Mouse (Mus musculus): ENCODE measurements around the gene Ly6g5b. TPM values are rescaled to one million over a fixed set of nuclear protein-coding genes. Genes with fewer than 3 reads are reported as not detected.
A peak's percentile ranks its signal among the peaks of the same experiment; 100 is the strongest.

Gene Ly6g5b
- total and polyA plus RNA-seq, 2 experiments: 0.46 to 0.62 TPM

DNA sequence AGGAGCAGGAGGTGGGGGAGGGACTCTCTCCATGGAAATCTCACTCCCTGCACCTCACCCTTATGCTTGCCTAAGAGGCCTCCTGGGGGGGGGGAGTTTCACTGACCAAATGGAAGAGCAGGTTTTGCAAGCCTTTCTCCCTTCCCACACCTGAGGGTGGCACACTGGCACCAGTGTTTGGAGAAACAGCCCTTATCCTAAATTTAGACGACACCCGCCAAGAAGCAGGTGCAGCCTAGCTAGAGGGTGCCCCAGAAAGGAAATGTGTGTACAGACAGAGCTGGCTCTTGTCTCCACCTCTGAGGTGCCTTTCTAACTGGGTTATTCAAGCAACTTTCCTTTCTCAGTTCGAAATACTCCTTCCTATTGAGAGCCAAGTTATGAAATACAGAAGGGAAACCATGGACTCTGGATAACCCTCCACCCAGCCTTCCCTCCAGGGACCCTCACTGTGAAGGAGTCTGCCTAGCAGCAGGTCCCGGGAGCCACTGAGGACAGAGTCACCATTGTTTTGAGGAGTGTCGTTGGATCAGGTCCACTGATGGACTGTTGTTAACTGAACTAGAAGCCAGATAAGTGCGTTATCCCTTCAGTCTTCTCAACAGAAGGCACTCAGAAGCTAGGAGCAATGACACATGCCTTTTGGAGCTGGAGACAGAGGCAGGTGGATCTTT is 44.5 kb downstream of the Ly6g5b start:
- no peak overlapping the region for H3K9ac ChIP-seq (ENCODE audit: low read depth, low read length)
- DNase-seq (ENCODE audit: extremely low read depth, low read depth, low spot score): no peak
- H3K4me1 ChIP-seq (ENCODE audit: control insufficient read depth, insufficient read depth, low read length): no peaks in the 10 kb centered on the region
- no peaks in the 10 kb centered on the region for H3K36me3 ChIP-seq (ENCODE audit: control insufficient read depth, insufficient read depth, low read length)
- 74% methylated on average over 6 of the region's 6 CpGs for WGBS
- no peak for TF ChIP-seq CTCF (IDR thresholded peaks at IDR 0.05; ENCODE audit: low read depth, low read length)
- TF ChIP-seq POLR2A (IDR thresholded peaks at IDR 0.05; ENCODE audit: extremely low read depth, insufficient read depth, low read length): no peak
- peaks cover 2% of the 10 kb centered on the region; the same call in 1 of the 2 replicates for H3K27me3 ChIP-seq (ENCODE audit: control insufficient read depth, insufficient read depth, low read length)
- H3K4me3 ChIP-seq (ENCODE audit: insufficient read depth, low read depth, low read length): no peak overlapping the region
- no peak overlapping the region for H3K27ac ChIP-seq (replicated peaks; ENCODE audit: insufficient read depth, low read depth, low read length)
- no peaks in the 10 kb centered on the region for H3K79me2 ChIP-seq (ENCODE audit: control insufficient read depth, insufficient read depth, low read length)

DNA sequence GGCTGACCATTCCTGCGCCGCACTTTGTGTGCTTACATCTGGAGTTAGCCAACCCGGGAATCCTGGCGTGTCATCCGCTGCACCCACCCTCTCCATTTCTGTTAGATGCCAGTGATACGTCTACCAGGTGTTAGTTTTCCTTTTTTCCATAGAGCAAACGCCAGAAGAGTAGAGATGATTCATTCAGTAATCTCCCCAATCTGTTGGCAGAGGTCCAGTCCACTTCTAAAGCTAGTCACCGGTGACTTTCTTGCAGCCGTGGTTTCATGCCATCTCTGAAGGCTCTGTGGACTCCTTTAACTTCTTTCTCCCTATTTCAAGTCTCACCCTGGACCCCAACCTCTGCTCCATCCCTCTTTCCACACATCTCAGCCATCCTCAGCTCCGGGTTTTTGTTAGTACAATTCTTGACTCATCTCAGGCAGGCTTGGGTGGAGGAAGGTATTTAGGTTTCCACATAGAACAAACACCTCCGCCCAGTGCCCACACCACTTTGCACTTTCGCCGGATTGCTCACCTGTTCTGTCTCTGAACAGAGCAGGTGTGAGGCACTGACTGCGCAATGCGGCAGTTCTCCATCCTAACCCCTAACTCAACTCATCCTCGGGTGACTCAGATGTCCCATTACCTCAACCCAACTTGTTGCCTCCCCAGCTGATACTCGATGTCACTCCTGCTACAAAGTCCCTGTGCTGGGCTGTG is 46.9 kb downstream of the Ly6g5b start:
- H3K27me3 ChIP-seq (ENCODE audit: control insufficient read depth, insufficient read depth, low read length): peaks cover 2% of the 10 kb centered on the region; the same call in 1 of the 2 replicates

DNA sequence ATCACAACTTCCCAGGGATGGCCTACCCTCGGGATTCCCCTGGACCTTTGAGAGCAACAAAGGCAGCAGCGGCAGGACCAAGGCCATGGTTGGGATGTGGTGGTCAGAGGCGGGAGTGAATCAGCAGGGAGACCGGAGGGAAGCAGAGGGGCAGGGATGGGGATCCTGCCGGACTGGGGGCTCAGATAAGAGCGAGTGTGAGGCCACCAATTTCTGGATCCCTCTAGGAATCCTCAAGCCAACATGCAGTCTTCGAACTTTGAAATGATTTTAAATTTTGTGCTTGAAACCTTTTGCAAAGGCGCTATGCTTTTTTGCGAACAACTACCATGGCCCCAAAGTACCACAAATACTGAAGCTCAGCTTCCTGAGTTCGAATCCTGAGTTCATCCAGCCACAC is 49.1 kb downstream of the Ly6g5b start, which contains the start of gene Mpig6b:
Gene Mpig6b (minus strand): TSS at position 101 of the 400 bp plus-strand sequence.
- Histone ChIP-seq H3K36me3 (ENCODE audit: control insufficient read depth, insufficient read depth, low read length) (no peaks in the 10 kb centered on the region), H3K9ac (ENCODE audit: low read depth, low read length) (no peak within 1 kb of the TSS), H3K27me3 (ENCODE audit: control insufficient read depth, insufficient read depth, low read length) (peaks cover 2% of the 10 kb centered on the region; the same call in 1 of the 2 replicates), H3K4me3 (ENCODE audit: insufficient read depth, low read depth, low read length) (peak within 1 kb of the TSS; percentile 24), H3K27ac (replicated peaks; ENCODE audit: insufficient read depth, low read depth, low read length) (no peak within 1 kb of the TSS), H3K79me2 (ENCODE audit: control insufficient read depth, insufficient read depth, low read length) (no peaks in the 10 kb centered on the region), H3K4me1 (ENCODE audit: control insufficient read depth, insufficient read depth, low read length) (no peaks in the 10 kb centered on the region)
- no peak for DNase-seq (ENCODE audit: extremely low read depth, low read depth, low spot score)
- 50% methylated on average over 10 of the region's 10 CpGs for WGBS
- no peak for TF ChIP-seq POLR2A (IDR thresholded peaks at IDR 0.05; ENCODE audit: extremely low read depth, insufficient read depth, low read length)
- TF ChIP-seq CTCF (IDR thresholded peaks at IDR 0.05; ENCODE audit: low read depth, low read length): no peak

More for the DNA sequence above, 46.9 kb downstream of the Ly6g5b start:
- H3K9ac ChIP-seq (ENCODE audit: low read depth, low read length): no peak overlapping the region
- no peak for DNase-seq (ENCODE audit: extremely low read depth, low read depth, low spot score)
- H3K27ac ChIP-seq (replicated peaks; ENCODE audit: insufficient read depth, low read depth, low read length): no peak overlapping the region
- no peak for TF ChIP-seq POLR2A (IDR thresholded peaks at IDR 0.05; ENCODE audit: extremely low read depth, insufficient read depth, low read length)
- H3K4me3 ChIP-seq (ENCODE audit: insufficient read depth, low read depth, low read length): no peak overlapping the region
- 70% methylated on average over 17 of the region's 17 CpGs for WGBS
- H3K79me2 ChIP-seq (ENCODE audit: control insufficient read depth, insufficient read depth, low read length): no peaks in the 10 kb centered on the region
- H3K4me1 ChIP-seq (ENCODE audit: control insufficient read depth, insufficient read depth, low read length): no peaks in the 10 kb centered on the region
- no peaks in the 10 kb centered on the region for H3K36me3 ChIP-seq (ENCODE audit: control insufficient read depth, insufficient read depth, low read length)

DNA sequence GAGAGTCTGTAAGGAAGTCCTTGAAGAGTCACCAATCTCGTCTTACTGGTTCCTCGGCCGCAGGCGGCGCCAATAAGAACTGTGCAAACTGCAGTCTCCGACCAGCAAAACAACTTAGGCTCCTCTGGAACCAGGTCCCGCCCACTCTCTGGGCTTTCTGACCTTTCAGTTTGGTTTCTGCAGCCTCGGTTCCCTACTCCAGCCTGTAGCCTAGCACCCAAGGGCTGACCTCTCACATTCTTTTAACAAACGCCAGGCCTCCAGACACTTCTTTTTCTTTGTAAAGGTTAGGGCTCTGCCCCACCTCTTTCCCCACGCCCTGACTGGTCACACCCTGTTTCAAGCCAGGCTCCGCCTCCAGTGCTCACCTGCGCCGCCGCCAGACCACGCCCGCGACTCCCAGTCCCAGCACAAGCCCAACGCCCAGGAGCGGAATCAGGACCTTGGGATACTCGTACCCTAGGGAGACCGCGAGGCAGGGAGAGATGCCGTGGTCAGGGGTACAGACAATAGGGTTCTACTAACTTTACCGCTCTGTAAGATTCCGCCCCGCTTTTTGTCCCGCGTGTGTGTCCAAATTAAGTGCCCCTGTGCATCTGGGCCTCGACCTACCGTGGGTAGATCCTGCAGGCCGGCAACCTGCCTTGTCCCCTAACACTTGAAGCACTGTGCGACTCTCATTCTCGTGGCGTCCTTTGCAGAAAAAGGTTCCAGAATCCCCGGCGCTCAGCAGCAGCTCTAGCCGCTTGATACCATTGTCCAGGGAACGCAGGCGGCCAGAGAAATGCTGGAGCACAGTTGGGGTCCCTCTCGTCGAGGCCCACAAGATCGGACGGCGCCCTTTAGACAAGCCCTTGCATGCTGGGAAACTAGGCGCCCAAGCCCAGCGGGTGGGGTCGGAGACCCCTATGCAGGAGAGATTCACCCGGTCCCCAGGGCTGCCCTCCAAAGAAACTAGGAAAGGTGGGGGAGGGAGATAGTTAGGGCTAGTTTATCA is 50.0 kb downstream of the Ly6g5b start, which contains the start of gene Ly6g6c:
Gene Ly6g6c (plus strand): TSS at position 438 of the 997 bp plus-strand sequence.
- Histone ChIP-seq H3K4me1 (ENCODE audit: control insufficient read depth, insufficient read depth, low read length) (no peaks in the 10 kb centered on the region), H3K27me3 (ENCODE audit: control insufficient read depth, insufficient read depth, low read length) (peaks cover 2% of the 10 kb centered on the region; the same call in 1 of the 2 replicates), H3K9ac (ENCODE audit: low read depth, low read length) (no peak within 1 kb of the TSS), H3K4me3 (ENCODE audit: insufficient read depth, low read depth, low read length) (peak within 1 kb of the TSS; percentile 24), H3K36me3 (ENCODE audit: control insufficient read depth, insufficient read depth, low read length) (no peaks in the 10 kb centered on the region), H3K79me2 (ENCODE audit: control insufficient read depth, insufficient read depth, low read length) (no peaks in the 10 kb centered on the region), H3K27ac (replicated peaks; ENCODE audit: insufficient read depth, low read depth, low read length) (no peak within 1 kb of the TSS)
- TF ChIP-seq POLR2A (IDR thresholded peaks at IDR 0.05; ENCODE audit: extremely low read depth, insufficient read depth, low read length) (no peak), CTCF (IDR thresholded peaks at IDR 0.05; ENCODE audit: low read depth, low read length) (no peak)
- whole genome bisulfite sequencing: 5% methylated on average over 48 of the region's 48 CpGs
- DNase-seq (ENCODE audit: extremely low read depth, low read depth, low spot score): no peak

DNA sequence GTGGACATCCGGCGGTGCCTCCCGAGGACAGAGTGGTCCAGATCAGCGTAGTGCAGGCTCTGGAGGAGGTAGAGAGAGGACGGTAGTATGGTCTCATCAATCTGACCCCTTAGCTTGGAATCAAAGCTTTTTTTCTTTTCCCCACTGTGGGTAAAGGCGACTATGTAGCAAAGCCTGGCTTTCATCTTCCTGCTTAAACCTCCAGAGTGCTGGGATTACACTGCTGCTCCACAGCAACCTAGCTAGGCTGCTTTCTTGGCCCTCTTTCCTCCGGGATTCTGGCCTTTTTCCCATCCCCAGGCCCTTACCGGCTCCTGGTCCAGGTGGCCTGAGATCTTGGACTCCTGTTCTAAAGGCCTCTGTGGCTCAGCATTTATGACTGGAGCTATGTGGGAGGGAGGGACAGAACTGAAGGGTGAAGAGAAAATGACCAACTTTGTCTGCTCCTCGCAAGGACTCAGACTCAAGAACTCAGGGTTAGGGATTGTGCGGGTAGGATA is 50.8 kb downstream of the Ly6g5b start:
- Histone ChIP-seq H3K27me3 (ENCODE audit: control insufficient read depth, insufficient read depth, low read length) (peaks cover 2% of the 10 kb centered on the region; the same call in 1 of the 2 replicates), H3K36me3 (ENCODE audit: control insufficient read depth, insufficient read depth, low read length) (no peaks in the 10 kb centered on the region), H3K9ac (ENCODE audit: low read depth, low read length) (no peak overlapping the region), H3K4me1 (ENCODE audit: control insufficient read depth, insufficient read depth, low read length) (peaks cover under 1% of the 10 kb centered on the region; the same call in 1 of the 2 replicates), H3K27ac (replicated peaks; ENCODE audit: insufficient read depth, low read depth, low read length) (no peak overlapping the region), H3K79me2 (ENCODE audit: control insufficient read depth, insufficient read depth, low read length) (no peaks in the 10 kb centered on the region), H3K4me3 (ENCODE audit: insufficient read depth, low read depth, low read length) (no peak overlapping the region)
- 45% methylated on average over 10 of the region's 10 CpGs for WGBS
- no peak for TF ChIP-seq POLR2A (IDR thresholded peaks at IDR 0.05; ENCODE audit: extremely low read depth, insufficient read depth, low read length)
- no peak for TF ChIP-seq CTCF (IDR thresholded peaks at IDR 0.05; ENCODE audit: low read depth, low read length)
- no peak for DNase-seq (ENCODE audit: extremely low read depth, low read depth, low spot score)

Other genes starting within 250 kb of the Ly6g5b start
Only the 30 nearest of the 42 such genes appear.
- 0.18 TPM in 1 of 2 replicates, not detected in the other for gene Hspa1l, start 142.7 kb downstream of the Ly6g5b start, total RNA-seq (2014; rRNA removed)
- gene Hspa1l, start 142.7 kb downstream of the Ly6g5b start, polyA plus RNA-seq (2012; rRNA removed): 0.05 TPM in 1 of 2 replicates, not detected in the other
- 7.9 and 11.1 TPM in 2 replicates for gene Lsm2, start 133.6 kb downstream of the Ly6g5b start, total RNA-seq (2014; rRNA removed)
- 55.1 and 63.0 TPM in 2 replicates for gene Lsm2, start 133.6 kb downstream of the Ly6g5b start, polyA plus RNA-seq (2012; rRNA removed)
- gene Vars, start 114.4 kb downstream of the Ly6g5b start, total RNA-seq (2014; rRNA removed): 11.8 and 27.5 TPM in 2 replicates
- 39.8 and 52.7 TPM in 2 replicates for gene Vars, start 114.4 kb downstream of the Ly6g5b start, polyA plus RNA-seq (2012; rRNA removed)
- gene Vwa7, start 98.8 kb downstream of the Ly6g5b start, total RNA-seq (2014; rRNA removed): 0.07 and 0.09 TPM in 2 replicates
- gene Vwa7, start 98.8 kb downstream of the Ly6g5b start, polyA plus RNA-seq (2012; rRNA removed): 0.16 and 0.27 TPM in 2 replicates
- gene Sapcd1, start 87.4 kb downstream of the Ly6g5b start, total RNA-seq (2014; rRNA removed): 0.54 TPM in 1 of 2 replicates, not detected in the other
- 0.66 TPM in 1 of 2 replicates, not detected in the other for gene Sapcd1, start 87.4 kb downstream of the Ly6g5b start, polyA plus RNA-seq (2012; rRNA removed)
- gene Msh5, start 68.7 kb downstream of the Ly6g5b start, total RNA-seq (2014; rRNA removed): 1.0 and 2.0 TPM in 2 replicates
- gene Msh5, start 68.7 kb downstream of the Ly6g5b start, polyA plus RNA-seq (2012; rRNA removed): 1.1 and 3.9 TPM in 2 replicates
- 15.9 and 20.3 TPM in 2 replicates for gene Clic1, start 65.5 kb downstream of the Ly6g5b start, total RNA-seq (2014; rRNA removed)
- 12.2 and 16.8 TPM in 2 replicates for gene Clic1, start 65.5 kb downstream of the Ly6g5b start, polyA plus RNA-seq (2012; rRNA removed)
- 3.0 and 3.6 TPM in 2 replicates for gene Ddah2, start 56.4 kb downstream of the Ly6g5b start, total RNA-seq (2014; rRNA removed)
- 3.8 and 3.9 TPM in 2 replicates for gene Ddah2, start 56.4 kb downstream of the Ly6g5b start, polyA plus RNA-seq (2012; rRNA removed)
- not detected in 2 replicates for gene Ly6g6c, start 50.0 kb downstream of the Ly6g5b start, total RNA-seq (2014; rRNA removed)
- gene Ly6g6c, start 50.0 kb downstream of the Ly6g5b start, polyA plus RNA-seq (2012; rRNA removed): not detected in 2 replicates
- gene Mpig6b, start 49.2 kb downstream of the Ly6g5b start, total RNA-seq (2014; rRNA removed): 0.18 TPM in 1 of 2 replicates, not detected in the other
- gene Mpig6b, start 49.2 kb downstream of the Ly6g5b start, polyA plus RNA-seq (2012; rRNA removed): 0.06 TPM in 1 of 2 replicates, not detected in the other
- gene Ly6g6e, start 38.5 kb downstream of the Ly6g5b start, total RNA-seq (2014; rRNA removed): 0.37 TPM in 1 of 2 replicates, not detected in the other
- gene Ly6g6e, start 38.5 kb downstream of the Ly6g5b start, polyA plus RNA-seq (2012; rRNA removed): 0.33 and 0.35 TPM in 2 replicates
- gene Ly6g6d, start 37.4 kb downstream of the Ly6g5b start, total RNA-seq (2014; rRNA removed): 0.47 TPM in 1 of 2 replicates, not detected in the other
- 0.24 and 0.67 TPM in 2 replicates for gene Ly6g6d, start 37.4 kb downstream of the Ly6g5b start, polyA plus RNA-seq (2012; rRNA removed)
- gene Ly6g6f, start 29.8 kb downstream of the Ly6g5b start, total RNA-seq (2014; rRNA removed): not detected in 2 replicates
- gene Ly6g6f, start 29.8 kb downstream of the Ly6g5b start, polyA plus RNA-seq (2012; rRNA removed): 0.07 TPM in 2 replicates
- 62.2 and 63.3 TPM in 2 replicates for gene Abhd16a, start 26.2 kb downstream of the Ly6g5b start, total RNA-seq (2014; rRNA removed)
- 78.4 and 83.0 TPM in 2 replicates for gene Abhd16a, start 26.2 kb downstream of the Ly6g5b start, polyA plus RNA-seq (2012; rRNA removed)
- not detected in 2 replicates for gene Ly6g5c, start 7.1 kb downstream of the Ly6g5b start, total RNA-seq (2014; rRNA removed)
- gene Ly6g5c, start 7.1 kb downstream of the Ly6g5b start, polyA plus RNA-seq (2012; rRNA removed): not detected in 2 replicates
- gene Gpank1, start 6.0 kb upstream of the Ly6g5b start, total RNA-seq (2014; rRNA removed): 9.6 and 9.8 TPM in 2 replicates
- 10.5 and 11.4 TPM in 2 replicates for gene Gpank1, start 6.0 kb upstream of the Ly6g5b start, polyA plus RNA-seq (2012; rRNA removed)
- 60.9 and 111 TPM in 2 replicates for gene Csnk2b, start 6.6 kb upstream of the Ly6g5b start, total RNA-seq (2014; rRNA removed)
- gene Csnk2b, start 6.6 kb upstream of the Ly6g5b start, polyA plus RNA-seq (2012; rRNA removed): 215 and 228 TPM in 2 replicates
- gene D17H6S53E, start 10.9 kb upstream of the Ly6g5b start, total RNA-seq (2014; rRNA removed): 9.8 and 11.4 TPM in 2 replicates
- 12.4 and 18.3 TPM in 2 replicates for gene D17H6S53E, start 10.9 kb upstream of the Ly6g5b start, polyA plus RNA-seq (2012; rRNA removed)
- 432 and 465 TPM in 2 replicates for gene Apom, start 16.6 kb upstream of the Ly6g5b start, total RNA-seq (2014; rRNA removed)
- gene Apom, start 16.6 kb upstream of the Ly6g5b start, polyA plus RNA-seq (2012; rRNA removed): 510 and 575 TPM in 2 replicates
- 28.1 and 40.9 TPM in 2 replicates for gene Bag6, start 19.8 kb upstream of the Ly6g5b start, total RNA-seq (2014; rRNA removed)
- 88.4 and 119 TPM in 2 replicates for gene Bag6, start 19.8 kb upstream of the Ly6g5b start, polyA plus RNA-seq (2012; rRNA removed)
- 12.4 and 23.2 TPM in 2 replicates for gene Prrc2a, start 49.5 kb upstream of the Ly6g5b start, total RNA-seq (2014; rRNA removed)
- gene Prrc2a, start 49.5 kb upstream of the Ly6g5b start, polyA plus RNA-seq (2012; rRNA removed): 103 and 144 TPM in 2 replicates
- gene Aif1, start 60.6 kb upstream of the Ly6g5b start, total RNA-seq (2014; rRNA removed): 8.6 and 13.3 TPM in 2 replicates
- 1.6 and 2.5 TPM in 2 replicates for gene Aif1, start 60.6 kb upstream of the Ly6g5b start, polyA plus RNA-seq (2012; rRNA removed)
- gene Lst1, start 73.0 kb upstream of the Ly6g5b start, total RNA-seq (2014; rRNA removed): 10.2 and 13.0 TPM in 2 replicates
- gene Lst1, start 73.0 kb upstream of the Ly6g5b start, polyA plus RNA-seq (2012; rRNA removed): 5.9 and 11.8 TPM in 2 replicates
- gene Ltb, start 79.0 kb upstream of the Ly6g5b start, total RNA-seq (2014; rRNA removed): 1.8 and 3.0 TPM in 2 replicates
- gene Ltb, start 79.0 kb upstream of the Ly6g5b start, polyA plus RNA-seq (2012; rRNA removed): 2.6 and 4.7 TPM in 2 replicates
- 0.13 TPM in 1 of 2 replicates, not detected in the other for gene Tnf, start 86.6 kb upstream of the Ly6g5b start, total RNA-seq (2014; rRNA removed)
- gene Tnf, start 86.6 kb upstream of the Ly6g5b start, polyA plus RNA-seq (2012; rRNA removed): 0.15 and 0.29 TPM in 2 replicates
- gene Lta, start 89.9 kb upstream of the Ly6g5b start, total RNA-seq (2014; rRNA removed): 0.27 TPM in 1 of 2 replicates, not detected in the other
- gene Lta, start 89.9 kb upstream of the Ly6g5b start, polyA plus RNA-seq (2012; rRNA removed): 0.06 TPM in 1 of 2 replicates, not detected in the other
- 0.37 TPM in 1 of 2 replicates, not detected in the other for gene Gm16181, start 105.4 kb upstream of the Ly6g5b start, total RNA-seq (2014; rRNA removed)
- gene Gm16181, start 105.4 kb upstream of the Ly6g5b start, polyA plus RNA-seq (2012; rRNA removed): not detected in 2 replicates
- gene Atp6v1g2, start 118.2 kb upstream of the Ly6g5b start, total RNA-seq (2014; rRNA removed): 0.28 and 0.34 TPM in 2 replicates
- 1.6 and 2.7 TPM in 2 replicates for gene Atp6v1g2, start 118.2 kb upstream of the Ly6g5b start, polyA plus RNA-seq (2012; rRNA removed)
- 7.5 and 7.6 TPM in 2 replicates for gene Nfkbil1, start 120.4 kb upstream of the Ly6g5b start, total RNA-seq (2014; rRNA removed)
- gene Nfkbil1, start 120.4 kb upstream of the Ly6g5b start, polyA plus RNA-seq (2012; rRNA removed): 7.5 and 8.6 TPM in 2 replicates
- gene Ddx39b, start 126.3 kb upstream of the Ly6g5b start, total RNA-seq (2014; rRNA removed): 37.0 and 43.6 TPM in 2 replicates
- gene Ddx39b, start 126.3 kb upstream of the Ly6g5b start, polyA plus RNA-seq (2012; rRNA removed): 64.9 and 103 TPM in 2 replicates

Measured in liver, adult 2 months (tissue).